Mouse (Mus musculus): ENCODE measurements at regions not wholly inside any gene's neighbourhood (a gene's known extent, or its start where the extent isn't known, plus 50 kb on each side); places are given as distances from the start of the nearest gene placed in this dataset.

DNA sequence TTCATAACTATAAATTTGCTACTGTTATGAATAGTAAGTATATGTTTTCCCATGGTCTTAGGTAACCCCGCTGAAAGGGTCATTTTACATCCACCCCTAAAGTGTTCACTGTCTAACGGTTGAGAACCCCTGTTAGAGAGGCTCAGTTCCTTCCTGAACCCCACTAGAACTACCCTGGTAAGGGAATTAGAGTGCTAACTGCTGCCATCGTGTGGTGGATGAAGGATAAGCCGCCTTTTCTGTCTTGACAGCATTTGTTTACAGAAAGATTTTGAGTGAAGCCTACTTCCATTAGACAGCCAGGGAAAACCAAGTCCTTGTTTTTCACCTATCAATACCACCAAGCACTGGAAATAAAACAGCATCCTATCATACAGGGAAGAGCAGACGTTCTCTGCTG, 90.3 kb upstream of the Tbx22 start:
- peak; percentile 13 for DNase-seq
